Mouse (Mus musculus) embryonic facial prominence, embryonic 12.5 days (tissue): ENCODE results near the gene Aldh4a1. TPM values are rescaled to one million over a fixed set of nuclear protein-coding genes. Genes with fewer than 3 reads are reported as not detected.
A peak's percentile ranks its signal among the peaks of the same experiment; 100 is the strongest.

Experiments
- ATAC-seq: fragments of 200-750 bp; cut with Nextera tagmentation; 2 replicates; pipeline ENCODE4 v1.8.0; 2017; ENCODE audit not compliant: insufficient number of reproducible peaks, insufficient read depth, low FRiP score, low TSS enrichment
- H3K27ac ChIP-seq: fragments of 300-500 bp; sonication (generic); 2 replicates; pipeline ENCODE4 v1.5.1; 2016; ENCODE audit warnings: mild to moderate bottlenecking
- H3K27me3 ChIP-seq: fragments of 300-500 bp; sonication (generic); 2 replicates; pipeline ENCODE4 v1.6.1; 2016; ENCODE audit warnings: mild to moderate bottlenecking, moderate library complexity
- H3K36me3 ChIP-seq: fragments of 300-500 bp; sonication (generic); 2 replicates; pipeline ENCODE4 v1.6.1; 2016; ENCODE audit warnings: mild to moderate bottlenecking
- H3K4me1 ChIP-seq: fragments of 300-500 bp; sonication (generic); 2 replicates; pipeline ENCODE4 v1.6.1; 2016
- H3K4me2 ChIP-seq: fragments of 300-500 bp; sonication (generic); replicated peaks from 2 replicates; pipeline ENCODE4 v1.6.1; 2016; ENCODE audit warnings: mild to moderate bottlenecking, moderate library complexity
- H3K4me3 ChIP-seq: fragments of 300-500 bp; sonication (generic); 2 replicates; pipeline ENCODE4 v1.5.1; 2016; ENCODE audit warnings: mild to moderate bottlenecking
- H3K9ac ChIP-seq: fragments of 300-500 bp; sonication (generic); 2 replicates; pipeline ENCODE4 v1.6.1; 2016; ENCODE audit warnings: mild to moderate bottlenecking, moderate library complexity
- H3K9me3 ChIP-seq: fragments of 300-500 bp; sonication (generic); 2 replicates; pipeline ENCODE4 v1.6.1; 2016; ENCODE audit warnings: mild to moderate bottlenecking, moderate library complexity
- WGBS: fragments of 180-500 bp; shearing (Covaris S2); methylation state at CpG from one replicate; pipeline ENCODE4 v1.1.7; 2016; 5-methylcytosine and 5-hydroxymethylcytosine counted together
- polyA plus RNA-seq: library from polyadenylated mRNA; unstranded; fragments of >200 nt; fragmentation: Nextera tagmentation; extraction: Ambion mirVana; gene quantifications from 2 replicates; pipeline ENCODE4 v1.2.1, GENCODE M21; 2016

Aldh4a1 gene
- polyA plus RNA-seq, 1 experiment from 2014 or later = 27.1 TPM

DNA sequence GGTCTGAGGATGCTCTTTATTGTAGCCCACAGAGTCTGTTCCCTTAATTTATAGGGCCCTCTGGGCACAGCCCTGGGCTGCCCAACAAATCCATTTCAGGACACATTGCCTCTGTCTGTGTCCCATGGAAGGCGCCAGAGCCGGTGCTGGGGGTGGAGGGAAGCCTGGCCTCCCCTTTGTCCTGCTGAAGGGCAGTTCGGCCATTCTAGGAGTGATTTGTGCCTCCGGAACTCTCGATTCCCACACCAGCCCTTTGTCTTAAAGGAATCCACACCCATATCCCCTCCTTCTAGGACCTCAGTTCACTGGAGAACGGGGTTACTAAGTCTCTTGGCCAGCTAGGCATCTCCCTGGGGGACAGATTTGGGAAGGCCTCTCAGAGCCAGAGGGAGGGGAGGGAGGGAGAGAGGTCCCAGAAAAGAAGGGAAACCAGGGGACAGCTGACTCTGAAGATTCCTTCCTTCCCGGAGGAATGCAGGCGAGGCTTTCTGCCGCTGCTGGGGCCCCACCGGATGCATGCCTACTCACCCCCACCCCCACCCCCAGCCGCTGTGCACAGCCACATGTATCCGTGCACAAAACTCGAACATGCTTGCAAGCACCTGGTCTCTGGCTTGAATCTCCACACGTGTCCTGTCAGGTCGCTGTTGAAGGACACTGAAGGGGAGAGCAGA is 41.9 kb upstream of the Aldh4a1 start:
- H3K9ac ChIP-seq = peak overlapping the region; percentile 44
- H3K4me1 ChIP-seq = peaks cover 80% of the 10 kb centered on the region
- peak overlapping the region; percentile 44 for H3K4me2 ChIP-seq
- H3K27me3 ChIP-seq = no peaks in the 10 kb centered on the region
- peak overlapping the region; percentile 93 for H3K27ac ChIP-seq
- peak overlapping the region; percentile 15; the same call in 1 of the 2 replicates for H3K4me3 ChIP-seq
- no peaks in the 10 kb centered on the region for H3K9me3 ChIP-seq
- 0 out of 2 replicates have a peak, but pooled peaks have one; percentile 22 for ATAC-seq
- no peaks in the 10 kb centered on the region for H3K36me3 ChIP-seq
- WGBS = 4% methylated on average over 15 of the region's 15 CpGs

DNA sequence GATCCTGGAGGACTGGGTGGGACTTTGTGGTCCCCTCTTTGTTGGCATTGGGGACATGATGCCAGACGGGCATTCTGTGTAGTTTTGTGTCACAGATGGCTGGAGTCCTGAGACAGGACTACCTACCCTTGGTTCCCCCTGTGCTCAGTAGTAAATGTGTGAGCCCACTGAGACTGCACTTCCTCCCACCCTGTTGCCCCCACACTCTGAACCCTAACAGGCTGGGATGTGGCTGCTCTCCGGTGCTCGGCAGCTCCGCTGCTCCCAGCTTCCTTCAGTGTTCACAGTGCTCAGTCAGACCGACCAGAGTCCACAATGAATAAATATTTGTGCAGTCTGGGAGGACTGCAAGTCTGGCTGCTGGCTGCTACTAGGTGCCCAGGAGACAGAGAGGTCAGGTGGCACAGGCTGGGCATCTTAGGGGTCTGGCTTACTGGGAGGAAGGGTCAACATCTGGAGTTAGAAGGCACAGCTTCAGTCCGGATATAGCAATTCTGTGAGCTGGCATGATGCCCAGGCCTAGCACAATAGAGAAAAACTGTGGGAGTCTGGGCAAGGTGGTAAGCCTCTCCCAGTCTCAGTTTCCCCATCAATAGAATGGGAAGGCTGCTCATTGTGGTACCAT is 41.1 kb upstream of the Aldh4a1 start:
- H3K36me3 ChIP-seq = no peaks in the 10 kb centered on the region
- no peaks in the 10 kb centered on the region for H3K27me3 ChIP-seq
- H3K4me1 ChIP-seq = peaks cover 73% of the 10 kb centered on the region
- 0 out of 2 replicates have a peak overlapping the region, but pooled peaks have one; percentile 15 for H3K4me3 ChIP-seq
- ATAC-seq = no peak
- peak overlapping the region; percentile 44 for H3K4me2 ChIP-seq
- H3K27ac ChIP-seq = peak overlapping the region; percentile 93
- WGBS = 26% methylated on average over 6 of the region's 6 CpGs
- no peaks in the 10 kb centered on the region for H3K9me3 ChIP-seq
- peak overlapping the region; percentile 44; the same call in 1 of the 2 replicates for H3K9ac ChIP-seq

- Histone ChIP-seq H3K4me3 (no peak overlapping the region), H3K4me2 (no peak overlapping the region), H3K9ac (no peak overlapping the region), H3K27ac (peak overlapping the region; percentile 93; the same call in 1 of the 2 replicates), H3K27me3 (no peaks in the 10 kb centered on the region), H3K36me3 (no peaks in the 10 kb centered on the region), H3K4me1 (peaks cover 66% of the 10 kb centered on the region), H3K9me3 (no peaks in the 10 kb centered on the region)
- 70% methylated on average over 6 of the region's 6 CpGs for WGBS
- no peak for ATAC-seq
Observed at GRCm38 (mm10) chr4:139582346-139582745, 40.3 kb upstream of the Aldh4a1 start.

DNA sequence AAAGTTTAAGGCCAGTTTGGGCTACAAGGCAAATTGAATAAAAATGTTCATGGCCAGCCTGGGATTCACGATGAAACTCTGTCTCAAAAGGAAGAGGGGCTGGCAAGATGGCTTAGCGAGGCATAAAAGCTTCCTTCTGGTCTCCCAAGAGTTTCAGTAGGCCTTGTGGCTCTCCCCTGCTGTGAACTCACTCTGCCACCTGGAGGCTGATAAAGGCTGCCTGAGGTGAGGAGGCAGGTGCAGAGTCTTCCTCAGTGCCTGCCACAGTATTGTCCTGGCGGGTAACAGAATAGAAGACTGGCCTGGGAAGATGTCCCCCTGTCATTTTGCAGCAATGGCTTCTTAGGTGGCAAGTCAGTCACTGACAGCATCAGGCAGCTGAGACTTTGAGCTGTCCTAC is 39.8 kb upstream of the Aldh4a1 start:
- Histone ChIP-seq H3K9me3 (no peaks in the 10 kb centered on the region), H3K9ac (no peak overlapping the region), H3K4me2 (no peak overlapping the region), H3K4me3 (no peak overlapping the region), H3K4me1 (peaks cover 69% of the 10 kb centered on the region), H3K27me3 (no peaks in the 10 kb centered on the region), H3K27ac (no peak overlapping the region), H3K36me3 (no peaks in the 10 kb centered on the region)
- WGBS = 54% methylated on average over 3 of the region's 3 CpGs
- ATAC-seq = no peak

DNA sequence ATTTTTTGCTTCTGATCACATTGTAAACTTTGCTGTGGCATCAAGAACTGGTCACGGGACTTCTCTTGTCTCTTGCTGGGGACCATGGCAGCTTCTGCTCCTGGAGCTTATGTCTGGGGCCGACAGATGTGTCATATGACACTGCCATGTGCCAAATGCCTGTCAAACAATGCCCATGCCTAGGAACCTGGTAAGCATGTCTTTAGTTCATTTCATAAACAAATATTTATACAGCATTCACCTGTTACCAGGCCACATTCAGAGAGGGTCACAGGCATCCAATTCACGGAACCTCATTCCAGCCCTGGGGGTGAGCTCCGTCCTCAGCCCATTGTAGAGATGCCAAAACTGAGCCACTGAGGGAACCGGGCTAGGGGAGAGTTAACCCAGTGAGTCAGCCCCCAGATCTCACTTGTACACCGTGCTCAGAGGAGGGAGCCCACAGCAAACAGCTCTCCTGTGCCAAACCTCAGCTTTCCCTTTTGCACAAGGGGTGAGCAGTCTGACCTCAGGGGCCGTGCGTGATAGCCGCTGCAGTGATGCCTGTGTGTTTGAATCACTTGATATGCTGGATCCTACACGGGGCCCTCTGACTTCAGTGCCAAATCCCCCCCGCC is 38.9 kb upstream of the Aldh4a1 start:
- H3K27ac ChIP-seq = no peak overlapping the region
- ATAC-seq = no peak
- H3K4me1 ChIP-seq = peaks cover 64% of the 10 kb centered on the region
- no peaks in the 10 kb centered on the region for H3K9me3 ChIP-seq
- H3K4me3 ChIP-seq = no peak overlapping the region
- WGBS = 74% methylated on average over 11 of the region's 11 CpGs
- no peak overlapping the region for H3K9ac ChIP-seq
- H3K27me3 ChIP-seq = no peaks in the 10 kb centered on the region
- no peaks in the 10 kb centered on the region for H3K36me3 ChIP-seq
- no peak overlapping the region for H3K4me2 ChIP-seq

- H3K27ac ChIP-seq = peak overlapping the region; percentile 50; the same call in 1 of the 2 replicates
- 77% methylated on average over 11 of the region's 11 CpGs for WGBS
Observed at GRCm38 (mm10) chr4:139584704-139585103, 38.0 kb upstream of the Aldh4a1 start.

GRCm38 (mm10) chr4:139585713-139586112 is 37.0 kb upstream of the Aldh4a1 start:
- no peaks in the 10 kb centered on the region for H3K27me3 ChIP-seq
- H3K27ac ChIP-seq = no peak overlapping the region
- no peaks in the 10 kb centered on the region for H3K9me3 ChIP-seq
- no peak for ATAC-seq
- H3K4me3 ChIP-seq = no peak overlapping the region
- H3K4me1 ChIP-seq = peaks cover 60% of the 10 kb centered on the region
- H3K36me3 ChIP-seq = no peaks in the 10 kb centered on the region
- WGBS = 86% methylated on average over 7 of the region's 7 CpGs
- H3K9ac ChIP-seq = no peak overlapping the region
- H3K4me2 ChIP-seq = no peak overlapping the region

More at GRCm38 (mm10) chr4:139584704-139585103, 38.0 kb upstream of the Aldh4a1 start:
- no peak for ATAC-seq
- Histone ChIP-seq H3K4me2 (no peak overlapping the region), H3K36me3 (no peaks in the 10 kb centered on the region), H3K4me3 (no peak overlapping the region), H3K27me3 (no peaks in the 10 kb centered on the region), H3K9me3 (no peaks in the 10 kb centered on the region), H3K9ac (no peak overlapping the region), H3K4me1 (peaks cover 60% of the 10 kb centered on the region)

DNA sequence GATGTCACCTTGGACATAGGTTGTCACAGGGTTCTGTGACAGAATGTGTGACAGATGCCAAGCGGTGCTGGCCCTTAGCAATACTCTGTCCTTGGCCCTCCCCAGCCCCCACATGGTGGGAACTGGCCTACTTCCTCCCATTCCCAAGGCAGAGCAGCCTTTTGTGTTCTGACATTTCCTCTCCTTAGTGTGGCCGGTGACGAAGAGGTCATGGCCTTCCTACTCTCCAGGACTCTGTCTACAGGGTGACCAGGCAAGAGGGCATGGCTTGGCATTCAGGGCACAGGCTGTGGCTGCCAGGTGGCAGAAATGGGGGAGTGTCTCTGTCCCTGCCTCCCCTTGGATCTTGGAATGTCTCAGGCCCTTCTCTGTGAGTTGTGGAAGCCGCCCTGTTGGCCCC is 35.3 kb upstream of the Aldh4a1 start:
- Histone ChIP-seq H3K9ac (no peak overlapping the region), H3K4me3 (no peak overlapping the region), H3K4me2 (no peak overlapping the region), H3K27me3 (no peaks in the 10 kb centered on the region), H3K4me1 (peaks cover 43% of the 10 kb centered on the region), H3K36me3 (no peaks in the 10 kb centered on the region), H3K9me3 (no peaks in the 10 kb centered on the region), H3K27ac (peak overlapping the region; percentile 30; the same call in 1 of the 2 replicates)
- ATAC-seq = no peak
- 61% methylated on average over 4 of the region's 4 CpGs for WGBS

DNA sequence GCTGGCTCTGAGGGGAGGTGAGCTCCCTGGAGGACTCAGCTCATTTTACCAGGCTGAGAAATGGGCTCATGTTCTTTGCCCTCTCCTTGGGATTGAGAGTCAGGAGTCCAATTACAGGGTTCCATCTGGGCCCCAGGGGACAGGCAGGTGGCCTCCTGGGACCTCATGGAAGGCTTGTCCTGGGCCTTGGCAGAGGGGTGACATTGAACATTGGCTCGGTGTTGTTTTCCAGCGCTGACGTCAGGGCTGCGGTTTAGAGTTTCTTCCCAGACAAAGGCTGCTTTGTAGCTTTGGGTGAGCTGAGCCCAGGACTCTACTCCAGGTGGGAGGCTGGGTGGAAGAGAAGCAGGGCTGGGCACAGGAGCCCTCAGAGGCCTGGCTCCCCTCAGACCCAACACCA is 34.9 kb upstream of the Aldh4a1 start:
- 36% methylated on average over 4 of the region's 4 CpGs for WGBS
- Histone ChIP-seq H3K36me3 (no peaks in the 10 kb centered on the region), H3K4me3 (no peak overlapping the region), H3K9me3 (no peaks in the 10 kb centered on the region), H3K4me1 (peaks cover 40% of the 10 kb centered on the region), H3K27me3 (no peaks in the 10 kb centered on the region), H3K4me2 (no peak overlapping the region), H3K9ac (no peak overlapping the region), H3K27ac (peak overlapping the region; percentile 30)
- ATAC-seq = no peak

GRCm38 (mm10) chr4:139589351-139590027 is 33.2 kb upstream of the Aldh4a1 start:
- Histone ChIP-seq H3K4me3 (no peak overlapping the region), H3K36me3 (no peaks in the 10 kb centered on the region), H3K9me3 (no peaks in the 10 kb centered on the region), H3K27me3 (no peaks in the 10 kb centered on the region), H3K4me2 (no peak overlapping the region), H3K4me1 (peaks cover 33% of the 10 kb centered on the region), H3K27ac (0 out of 2 replicates have a peak overlapping the region, but pooled peaks have one; percentile 20), H3K9ac (no peak overlapping the region)
- WGBS = 38% methylated on average over 5 of the region's 5 CpGs
- no peak for ATAC-seq

DNA sequence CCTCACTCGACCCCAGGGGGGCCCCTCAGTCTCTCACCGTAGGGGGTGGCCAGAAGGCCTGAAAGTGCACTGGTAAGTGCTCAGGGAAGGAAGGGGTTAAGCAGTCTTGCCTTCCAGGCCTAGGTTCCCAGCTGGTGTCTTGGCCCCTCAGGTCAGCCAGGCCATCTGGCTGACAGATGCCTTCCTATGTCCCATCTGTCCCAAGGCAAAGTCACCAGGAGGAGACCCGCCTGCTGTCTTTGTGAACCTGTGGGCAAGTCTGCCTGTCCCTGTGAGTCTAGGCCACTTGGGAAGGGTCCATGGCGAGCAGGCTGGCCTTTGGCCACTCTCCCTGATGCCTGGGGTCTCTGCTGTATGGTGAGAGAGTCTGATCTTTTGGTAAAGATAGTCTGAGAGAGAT is 32.2 kb upstream of the Aldh4a1 start:
- Histone ChIP-seq H3K27ac (no peak overlapping the region), H3K36me3 (no peaks in the 10 kb centered on the region), H3K4me3 (no peak overlapping the region), H3K9ac (no peak overlapping the region), H3K27me3 (no peaks in the 10 kb centered on the region), H3K4me1 (peaks cover 35% of the 10 kb centered on the region), H3K9me3 (no peaks in the 10 kb centered on the region), H3K4me2 (no peak overlapping the region)
- 27% methylated on average over 4 of the region's 4 CpGs for WGBS
- ATAC-seq = no peak
